Mouse (Mus musculus): ENCODE measurements at regions not wholly inside any gene's neighbourhood (a gene's known extent, or its start where the extent isn't known, plus 50 kb on each side); places are given as distances from the start of the nearest gene placed in this dataset.
"Not testable (repeated sequence)": the region's sequence is repeated elsewhere in the genome, so short reads cannot be mapped to it uniquely, and the experiment has no call there.

DNA sequence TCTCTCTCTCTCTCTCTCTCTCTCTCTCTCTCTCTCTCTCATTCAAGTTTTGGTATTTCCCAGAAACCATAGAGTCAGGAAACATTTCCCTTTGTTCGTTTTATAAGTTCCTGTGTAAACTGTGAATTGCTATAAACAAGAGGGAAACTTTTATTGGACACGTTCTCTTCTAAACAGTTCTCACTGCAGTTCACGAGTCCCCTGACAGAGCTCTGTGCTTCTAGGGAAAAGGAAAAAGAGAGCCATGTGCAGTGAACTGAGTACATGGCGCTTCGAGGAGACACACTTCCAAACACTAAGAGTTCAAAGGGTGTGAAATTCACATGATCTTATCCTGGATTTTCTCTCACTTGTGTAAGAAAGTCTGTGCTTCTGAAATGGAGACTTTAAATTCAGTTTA lies 84.5 kb upstream of the Tars start:
- no peaks in the 10 kb centered on the region for H3K79me3 ChIP-seq (ENCODE audit: low read depth)
- no peaks in the 10 kb centered on the region for H3K36me3 ChIP-seq (ENCODE audit: control insufficient read depth, insufficient read depth)
- no peaks in the 10 kb centered on the region for H3K27me3 ChIP-seq (ENCODE audit: control insufficient read depth, insufficient read depth, insufficient read length)
- no peak overlapping the region for H3K4me3 ChIP-seq (ENCODE audit: insufficient read depth, poor library complexity, severe bottlenecking)
- TF ChIP-seq MYOG (IDR thresholded peaks at IDR 0.05; ENCODE audit: control insufficient read depth, extremely low read depth, insufficient read length) (no peak), FOSL1 (IDR thresholded peaks at IDR 0.05; ENCODE audit: insufficient read depth, low read length, poor library complexity, severe bottlenecking) (no peak), CEBPB (IDR thresholded peaks at IDR 0.05; ENCODE audit: low read depth) (no peak), MAX (IDR thresholded peaks at IDR 0.05) (no peak), USF1 (IDR thresholded peaks at IDR 0.05; ENCODE audit: low read depth) (no peak)
- H3K79me2 ChIP-seq (ENCODE audit: control insufficient read depth, insufficient read depth) = no peaks in the 10 kb centered on the region
- H3ac ChIP-seq (ENCODE audit: control insufficient read depth, insufficient read length, low read depth) = no peak overlapping the region

DNA sequence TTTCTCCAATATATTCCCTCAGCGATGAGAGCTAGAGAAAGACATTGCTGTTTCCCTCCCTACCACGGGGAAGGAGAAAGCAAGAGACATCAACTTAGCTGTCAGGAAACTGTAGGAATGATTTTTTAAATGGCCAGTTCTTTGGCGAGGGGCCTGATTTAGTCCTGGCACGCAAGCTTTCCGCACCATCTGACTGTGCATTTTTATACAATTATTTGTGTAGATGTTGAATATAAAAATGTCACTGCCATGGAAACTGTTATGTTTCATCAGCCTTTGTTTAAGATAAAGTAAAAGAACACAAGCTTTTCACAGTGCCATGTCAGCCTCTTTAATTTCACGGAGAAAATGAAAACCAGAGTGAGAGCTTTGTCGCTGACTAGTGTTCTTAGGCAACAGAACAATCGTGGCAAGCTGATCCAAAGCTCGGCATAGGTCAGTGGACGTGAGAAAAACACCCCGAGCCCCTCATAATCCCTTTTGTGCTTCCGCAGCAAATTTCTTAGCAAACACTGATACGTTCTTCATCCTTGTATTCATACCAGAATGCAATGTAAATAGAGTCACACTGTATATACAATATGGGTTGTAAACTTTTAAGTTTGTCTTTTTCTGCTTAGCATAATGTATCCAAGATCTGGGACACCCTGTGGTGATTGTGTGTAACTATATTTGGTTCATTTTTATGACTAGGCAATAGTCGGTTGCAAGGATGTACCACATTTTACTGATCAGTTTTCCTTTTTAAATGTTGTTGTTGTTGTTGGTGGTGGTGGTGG lies 79.9 kb upstream of the Tars start:
- TF ChIP-seq CEBPB (IDR thresholded peaks at IDR 0.05; ENCODE audit: low read depth) (no peak), MAX (IDR thresholded peaks at IDR 0.05) (no peak), FOSL1 (IDR thresholded peaks at IDR 0.05; ENCODE audit: insufficient read depth, low read length, poor library complexity, severe bottlenecking) (no peak), USF1 (IDR thresholded peaks at IDR 0.05; ENCODE audit: low read depth) (no peak), CTCF (IDR thresholded peaks at IDR 0.05; ENCODE audit: control insufficient read depth, insufficient read depth, insufficient read length) (no peak), MYOD1 (IDR thresholded peaks at IDR 0.05; ENCODE audit: control insufficient read depth, insufficient read length, low read depth) (no peak)

DNA sequence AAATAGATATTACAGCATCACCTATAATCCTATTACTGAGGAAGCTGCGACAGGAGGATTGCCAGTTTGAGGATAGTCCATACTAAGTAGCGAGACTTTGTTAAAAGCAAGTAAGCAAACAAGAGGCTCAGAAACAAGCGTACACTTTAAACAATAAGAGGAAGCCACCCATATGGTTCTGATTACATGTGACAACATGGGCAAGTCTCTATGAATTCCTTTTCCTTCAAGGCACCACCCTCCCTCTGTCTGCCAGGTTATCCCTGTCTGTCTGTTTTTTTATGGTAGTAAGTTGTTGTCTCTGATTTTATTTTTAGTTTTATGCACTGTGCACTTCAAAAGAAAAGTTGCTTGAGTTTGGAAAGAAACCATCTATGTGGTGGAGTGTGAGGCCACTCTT lies 76.8 kb upstream of the Tars start:
- TF ChIP-seq FOSL1 (IDR thresholded peaks at IDR 0.05; ENCODE audit: insufficient read depth, low read length, poor library complexity, severe bottlenecking) (no peak), MAX (IDR thresholded peaks at IDR 0.05) (no peak), MYOG (IDR thresholded peaks at IDR 0.05; ENCODE audit: control insufficient read depth, extremely low read depth, insufficient read length) (no peak), CTCF (IDR thresholded peaks at IDR 0.05; ENCODE audit: control insufficient read depth, insufficient read depth, insufficient read length) (no peak), CEBPB (IDR thresholded peaks at IDR 0.05; ENCODE audit: low read depth) (no peak), USF1 (IDR thresholded peaks at IDR 0.05; ENCODE audit: low read depth) (no peak)
- Histone ChIP-seq H3K27me3 (ENCODE audit: control insufficient read depth, insufficient read depth, insufficient read length) (no peaks in the 10 kb centered on the region), H3K36me3 (ENCODE audit: control insufficient read depth, insufficient read depth) (no peaks in the 10 kb centered on the region), H3ac (ENCODE audit: control insufficient read depth, insufficient read length, low read depth) (no peak overlapping the region), H3K79me3 (ENCODE audit: low read depth) (no peaks in the 10 kb centered on the region), H3K4me3 (ENCODE audit: insufficient read depth, poor library complexity, severe bottlenecking) (no peak overlapping the region), H3K79me2 (ENCODE audit: control insufficient read depth, insufficient read depth) (no peaks in the 10 kb centered on the region)

More for the DNA sequence above, 79.9 kb upstream of the Tars start:
- Histone ChIP-seq H3K27me3 (ENCODE audit: control insufficient read depth, insufficient read depth, insufficient read length) (no peaks in the 10 kb centered on the region), H3K4me3 (ENCODE audit: insufficient read depth, poor library complexity, severe bottlenecking) (no peak overlapping the region), H3ac (ENCODE audit: control insufficient read depth, insufficient read length, low read depth) (no peak overlapping the region), H3K36me3 (ENCODE audit: control insufficient read depth, insufficient read depth) (no peaks in the 10 kb centered on the region), H3K79me2 (ENCODE audit: control insufficient read depth, insufficient read depth) (no peaks in the 10 kb centered on the region), H3K79me3 (ENCODE audit: low read depth) (no peaks in the 10 kb centered on the region)

DNA sequence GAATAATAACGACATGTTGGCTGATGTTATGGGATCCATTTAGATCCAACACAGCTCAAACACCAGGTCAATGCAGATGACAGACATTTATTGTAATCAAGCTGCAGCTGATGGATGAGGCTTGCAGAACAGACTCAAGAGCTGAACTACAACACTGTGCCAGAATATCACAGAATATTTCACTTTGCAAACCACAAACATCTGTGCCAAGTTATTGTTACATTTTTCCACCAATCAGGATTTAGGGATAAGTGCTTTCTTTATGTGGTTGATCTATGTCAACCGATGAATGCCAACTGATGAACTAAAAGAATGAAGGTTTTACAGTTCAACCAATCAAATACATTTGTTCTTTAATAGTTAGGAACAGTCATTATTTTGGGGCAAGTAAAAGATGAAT lies 63.9 kb upstream of the Tars start:
- no peak for TF ChIP-seq MYOG (IDR thresholded peaks at IDR 0.05; ENCODE audit: control insufficient read depth, extremely low read depth, insufficient read length)
- TF ChIP-seq MYOD1 (IDR thresholded peaks at IDR 0.05; ENCODE audit: control insufficient read depth, insufficient read length, low read depth) = peak; percentile 23
- H3K27me3 ChIP-seq (ENCODE audit: control insufficient read depth, insufficient read depth, insufficient read length) = no peaks in the 10 kb centered on the region
- no peaks in the 10 kb centered on the region for H3K79me3 ChIP-seq (ENCODE audit: low read depth)

DNA sequence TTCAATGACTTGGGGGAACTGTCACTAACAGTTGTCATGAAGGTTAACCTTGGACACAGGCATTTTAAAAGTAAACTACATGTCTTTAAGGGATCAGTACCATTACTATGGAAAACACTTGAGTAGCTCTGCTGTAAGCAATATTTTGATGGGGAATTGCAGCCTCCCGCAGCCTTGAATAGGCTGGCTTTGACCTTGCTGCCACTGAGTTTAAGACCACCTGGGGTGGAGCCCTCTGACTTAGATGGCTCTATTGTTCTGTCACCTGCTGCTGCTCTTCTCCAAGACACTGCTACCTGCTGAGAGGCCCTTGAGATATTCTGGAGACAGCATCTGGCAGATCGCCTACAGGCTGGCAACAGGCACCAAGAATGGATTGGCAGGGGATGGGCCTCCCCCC lies 62.1 kb upstream of the Tars start:
- not testable (repeated sequence) for H3ac ChIP-seq (ENCODE audit: control insufficient read depth, insufficient read length, low read depth); H3K79me3 ChIP-seq (ENCODE audit: low read depth); H3K36me3 ChIP-seq (ENCODE audit: control insufficient read depth, insufficient read depth); H3K79me2 ChIP-seq (ENCODE audit: control insufficient read depth, insufficient read depth); H3K27me3 ChIP-seq (ENCODE audit: control insufficient read depth, insufficient read depth, insufficient read length); H3K4me3 ChIP-seq (ENCODE audit: insufficient read depth, poor library complexity, severe bottlenecking)

More for the DNA sequence above, 63.9 kb upstream of the Tars start:
- H3K79me2 ChIP-seq (ENCODE audit: control insufficient read depth, insufficient read depth) = no peaks in the 10 kb centered on the region
- no peak overlapping the region for H3K4me3 ChIP-seq (ENCODE audit: insufficient read depth, poor library complexity, severe bottlenecking)
- no peaks in the 10 kb centered on the region for H3K36me3 ChIP-seq (ENCODE audit: control insufficient read depth, insufficient read depth)
- H3ac ChIP-seq (ENCODE audit: control insufficient read depth, insufficient read length, low read depth) = no peak overlapping the region

DNA sequence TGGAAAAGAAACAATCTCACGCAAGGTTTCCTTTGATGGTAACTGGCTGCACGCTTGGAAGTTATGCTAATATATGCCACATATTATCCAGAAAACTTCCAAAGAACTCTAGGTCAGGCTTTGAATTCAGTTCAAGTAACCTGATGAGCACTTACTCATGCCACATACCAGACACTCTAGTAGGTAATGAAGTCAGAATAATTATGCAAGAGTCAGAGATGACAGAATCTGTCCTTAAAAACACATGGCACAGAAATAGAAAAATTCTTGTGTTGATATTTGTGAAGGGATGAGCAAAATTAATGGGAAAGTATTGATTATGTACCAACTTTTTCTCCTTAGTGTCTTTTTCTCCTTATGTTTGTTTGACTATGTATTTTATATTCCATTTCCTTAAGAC lies 59.8 kb upstream of the Tars start:
- no peaks in the 10 kb centered on the region for H3K79me3 ChIP-seq (ENCODE audit: low read depth)
- H3K79me2 ChIP-seq (ENCODE audit: control insufficient read depth, insufficient read depth) = no peaks in the 10 kb centered on the region
- no peak overlapping the region for H3ac ChIP-seq (ENCODE audit: control insufficient read depth, insufficient read length, low read depth)
- no peaks in the 10 kb centered on the region for H3K36me3 ChIP-seq (ENCODE audit: control insufficient read depth, insufficient read depth)
- no peak overlapping the region for H3K4me3 ChIP-seq (ENCODE audit: insufficient read depth, poor library complexity, severe bottlenecking)
- H3K27me3 ChIP-seq (ENCODE audit: control insufficient read depth, insufficient read depth, insufficient read length) = no peaks in the 10 kb centered on the region
- TF ChIP-seq MYOG (IDR thresholded peaks at IDR 0.05; ENCODE audit: control insufficient read depth, extremely low read depth, insufficient read length) = no peak
- TF ChIP-seq MYOD1 (IDR thresholded peaks at IDR 0.05; ENCODE audit: control insufficient read depth, insufficient read length, low read depth) = no peak
- peak; percentile 79 for TF ChIP-seq CEBPB (IDR thresholded peaks at IDR 0.05; ENCODE audit: low read depth)

Measured in C2C12 (cell line).